Mouse (Mus musculus) neural tube, embryonic 15.5 days (tissue): ENCODE data around the gene Pgap1. TPM values are rescaled to one million over a fixed set of nuclear protein-coding genes. Genes with fewer than 3 reads are reported as not detected.

Source experiments
- ATAC-seq: fragments of 200-750 bp; cut with Nextera tagmentation; 2 replicates; pipeline ENCODE4 v1.8.0; 2017; ENCODE audit warnings: mild to moderate bottlenecking, moderate TSS enrichment, moderate library complexity; ENCODE audit not compliant: low FRiP score
- H3K27ac ChIP-seq: fragments of 300-500 bp; sonication (generic); replicated peaks from 2 replicates; pipeline ENCODE4 v1.5.1; 2015; ENCODE audit warnings: mild to moderate bottlenecking, inconsistent platforms
- H3K27me3 ChIP-seq: fragments of 300-500 bp; sonication (generic); replicated peaks from 2 replicates; pipeline ENCODE4 v1.6.1; 2015; ENCODE audit warnings: inconsistent platforms
- H3K36me3 ChIP-seq: fragments of 300-500 bp; sonication (generic); 2 replicates; pipeline ENCODE4 v1.6.1; 2015; ENCODE audit warnings: inconsistent platforms
- H3K4me1 ChIP-seq: fragments of 300-500 bp; sonication (generic); 2 replicates; pipeline ENCODE4 v1.6.1; 2015; ENCODE audit warnings: inconsistent platforms
- H3K4me2 ChIP-seq: fragments of 300-500 bp; sonication (generic); 2 replicates; pipeline ENCODE4 v1.6.1; 2015; ENCODE audit warnings: inconsistent platforms, mild to moderate bottlenecking, moderate library complexity
- H3K4me3 ChIP-seq: fragments of 300-500 bp; sonication (generic); replicated peaks from 2 replicates; pipeline ENCODE4 v1.5.1; 2015; ENCODE audit warnings: mild to moderate bottlenecking, inconsistent platforms
- H3K9ac ChIP-seq: fragments of 300-500 bp; sonication (generic); replicated peaks from 2 replicates; pipeline ENCODE4 v1.6.1; 2015; ENCODE audit warnings: mild to moderate bottlenecking, inconsistent platforms
- H3K9me3 ChIP-seq: fragments of 300-500 bp; sonication (generic); replicated peaks from 2 replicates; pipeline ENCODE4 v1.6.1; 2016; ENCODE audit warnings: inconsistent platforms
- WGBS: fragments of 180-500 bp; shearing (Covaris S2); methylation state at CpG from one replicate; pipeline ENCODE4 v1.1.7; 2015; ENCODE audit warnings: mixed read lengths; 5-methylcytosine and 5-hydroxymethylcytosine counted together
- polyA plus RNA-seq: library from polyadenylated mRNA; unstranded; fragments of >200 nt; fragmentation: Nextera tagmentation; extraction: Ambion mirVana; gene quantifications from 2 replicates; pipeline ENCODE4 v1.2.1, GENCODE M21; 2015

Gene Pgap1
- polyA plus RNA-seq, 1 experiment from 2014 or later: 19.5 TPM

DNA sequence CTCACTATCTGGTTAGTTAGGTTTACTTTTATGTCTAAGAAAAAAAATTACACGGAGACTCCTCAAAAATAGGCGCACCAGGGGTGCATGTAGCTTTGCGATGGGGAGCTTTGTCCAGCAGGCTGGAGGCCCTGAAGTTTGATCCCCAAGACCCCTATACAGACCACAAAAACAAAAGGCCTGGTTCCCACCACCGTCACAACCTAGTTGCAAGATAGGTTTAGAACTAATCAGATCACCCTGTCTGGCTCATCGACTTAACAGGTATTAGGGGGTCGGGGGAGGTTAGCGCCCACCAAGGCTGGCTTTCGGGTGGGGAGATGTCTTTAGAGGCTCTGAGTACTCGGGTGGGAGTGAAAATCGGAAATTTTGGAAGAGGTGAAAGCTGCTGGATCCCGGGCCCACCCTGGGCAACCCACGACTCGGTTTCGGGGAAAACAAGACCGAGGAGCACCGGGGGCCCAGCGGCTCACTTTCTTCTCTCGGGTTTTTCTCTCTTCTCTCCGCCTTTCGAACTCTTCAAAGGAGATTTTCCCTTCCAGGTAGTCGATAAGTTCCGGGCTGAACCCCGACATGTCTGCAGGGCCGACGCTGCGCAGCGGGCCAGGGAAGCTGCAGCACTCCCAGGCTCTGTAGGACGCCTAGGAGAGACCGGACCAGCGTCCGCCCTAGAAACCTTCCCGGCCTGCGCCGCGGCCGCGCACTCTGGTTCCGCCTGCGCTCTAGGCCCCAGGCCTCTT, 119.0 kb downstream of the Pgap1 start, which contains the start of gene Gtf3c3:
TSS of gene Gtf3c3 (minus strand) at position 632 of the 740 bp plus-strand sequence.
- peak within 1 kb of the TSS; percentile 77 for H3K4me2 ChIP-seq
- ATAC-seq: peak; percentile 99
- H3K9ac ChIP-seq: peak within 1 kb of the TSS; percentile 81
- H3K9me3 ChIP-seq: no peaks in the 10 kb centered on the region
- H3K4me1 ChIP-seq: peaks cover 23% of the 10 kb centered on the region
- peaks cover 2% of the 10 kb centered on the region for H3K36me3 ChIP-seq
- peak within 1 kb of the TSS; percentile 63 for H3K4me3 ChIP-seq
- WGBS: 3% methylated on average over 39 of the region's 39 CpGs
- H3K27me3 ChIP-seq: no peaks in the 10 kb centered on the region
- H3K27ac ChIP-seq: peak within 1 kb of the TSS; percentile 54; the same call in 1 of the 2 replicates

Other genes with a start within 250 kb of the Pgap1 start
- 21.4 and 21.6 TPM in 2 replicates for gene Gtf3c3, start 118.7 kb downstream of the Pgap1 start, polyA plus RNA-seq